Mouse (Mus musculus): ENCODE data around the gene Slc9a9.

- TF ChIP-seq CTCF (IDR thresholded peaks at IDR 0.05; ENCODE audit: insufficient read depth, low read length) (no peak), POLR2A (IDR thresholded peaks at IDR 0.05; ENCODE audit: borderline replicate concordance, extremely low read depth, low read depth, low read length) (no peak)
Observed at GRCm38 (mm10) chr9:94694983-94695382, 25.3 kb downstream of the Slc9a9 start.
